Mouse (Mus musculus): Measurements from ENCODE around the gene Mrps36.

- TF ChIP-seq CTCF (IDR thresholded peaks at IDR 0.05; ENCODE audit: low read depth) (no peak; the same call in 1 of the 2 replicates), EP300 (optimal IDR thresholded peaks at IDR 0.05) (no peak)
Measured at GRCm38 (mm10) chr13:100744036-100744744, at the start of gene Mrps36.
